Mouse (Mus musculus) erythroblast, embryonic 14.5 days (primary cell): ENCODE results near the gene Hlcs.

ENCODE experiments used
- GATA1 ChIP-seq: IDR thresholded peaks from 2 replicates; pipeline ENCODE4 v1.6.1; 2012; ENCODE audit warnings: low read length, inconsistent platforms, mixed read lengths
- TAL1 ChIP-seq: IDR thresholded peaks from 3 replicates; pipeline ENCODE4 v1.6.1; 2012; ENCODE audit warnings: low read length, inconsistent platforms, mixed read lengths

- no peak for TF ChIP-seq GATA1
- TF ChIP-seq TAL1 = no peak
Measured at GRCm38 (mm10) chr16:94088226-94088748, 225.1 kb downstream of the Hlcs start.
